Comparison of ENCODE assay signal across 11 mouse cellular contexts in the genomic region with DNA sequence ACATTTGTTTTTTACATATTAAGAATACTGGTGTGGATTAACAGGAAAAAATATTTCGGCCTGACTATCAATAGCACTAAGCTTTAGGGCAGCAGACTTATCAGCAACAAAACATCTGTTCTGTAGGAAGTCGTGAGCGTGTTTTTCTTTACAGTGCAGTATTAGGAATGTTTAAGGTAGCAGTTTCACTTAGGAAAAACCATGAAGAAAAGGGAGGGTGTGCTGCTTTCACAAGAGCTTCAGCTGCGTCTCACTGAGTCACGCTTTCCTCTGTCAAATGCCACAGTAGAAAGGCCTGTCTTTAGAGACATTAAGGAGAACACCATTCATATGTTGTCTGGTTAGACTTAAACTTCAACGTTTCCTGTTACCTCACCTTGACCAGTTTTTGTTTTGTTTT. TPM values are rescaled to one million over a fixed set of nuclear protein-coding genes. Genes with fewer than 3 reads are reported as not detected.
A peak's percentile ranks its signal among the peaks of the same experiment; 100 is the strongest.
DNase-seq lines count a peak whose midpoint lies in the region; ATAC-seq lines count a peak whose summit lies in the region.
"Had no signal": no experiment of that assay in that cellular context is flagged by ENCODE, and none has a peak within 500 bp of the region (broad histone marks: within the 10 kb centered on the region; RNA-seq: fewer than 3 reads in every experiment).

No protein-coding gene starts in this region.

- no peak overlapping the region for H3K4me3 ChIP-seq in embryonic facial prominence, embryonic 14.5 days (ENCODE audit: low read depth, low read length)
- no peak overlapping the region for H3K4me3 ChIP-seq in embryonic facial prominence, embryonic 10.5 days

- peaks cover 9% of the 10 kb centered on the region for H3K4me1 ChIP-seq in embryonic facial prominence, embryonic 14.5 days (ENCODE audit: control insufficient read depth, insufficient read depth, low read length)
- peaks cover 12% of the 10 kb centered on the region for H3K4me1 ChIP-seq in embryonic facial prominence, embryonic 10.5 days

- H3K9me3 ChIP-seq in embryonic facial prominence, embryonic 14.5 days (ENCODE audit: control insufficient read depth, low read length), result no peaks in the 10 kb centered on the region
- no peaks in the 10 kb centered on the region for H3K9me3 ChIP-seq in embryonic facial prominence, embryonic 10.5 days

- no peak overlapping the region for H3K9ac ChIP-seq in embryonic facial prominence, embryonic 14.5 days (ENCODE audit: low read depth, low read length)

- H3K27ac ChIP-seq in embryonic facial prominence, embryonic 14.5 days (replicated peaks; ENCODE audit: low read depth, low read length), result no peak overlapping the region
- no peak overlapping the region for H3K27ac ChIP-seq in embryonic facial prominence, embryonic 10.5 days (replicated peaks)

- DNase-seq in embryonic facial prominence, embryonic 14.5 days (ENCODE audit: low spot score), result peak; percentile 58
- no peak for DNase-seq in embryonic facial prominence, embryonic 10.5 days (ENCODE audit: low spot score)
- DNase-seq in spleen, adult 12 weeks (ENCODE audit: low spot score), result peak; percentile 35
- DNase-seq in spleen, adult 18-20 months, result no peak
- DNase-seq in liver, result peak; percentile 70
- no peak for DNase-seq in urinary bladder, postnatal 10 days (ENCODE audit: low spot score)
- DNase-seq in urinary bladder, adult 2 months (ENCODE audit: low spot score), result no peak
- no peak for DNase-seq in adrenal gland, adult 8-10 months
- DNase-seq: gastrocnemius, postnatal 10 days; layer of hippocampus, adult 9-11 months; midbrain, embryonic 14.5 days had no signal

- H3K36me3 ChIP-seq in embryonic facial prominence, embryonic 14.5 days (ENCODE audit: control insufficient read depth, insufficient read depth, low read length), result peaks cover 4% of the 10 kb centered on the region
- peaks cover 10% of the 10 kb centered on the region for H3K36me3 ChIP-seq in embryonic facial prominence, embryonic 10.5 days (replicated peaks)

- ATAC-seq in embryonic facial prominence, embryonic 14.5 days (ENCODE audit: low read depth), result no peak

- 55% methylated on average over 6 of the region's 6 CpGs for WGBS in embryonic facial prominence, embryonic 14.5 days
- WGBS in embryonic facial prominence, embryonic 10.5 days, result 79% methylated on average over 6 of the region's 6 CpGs

- no peaks in the 10 kb centered on the region for H3K27me3 ChIP-seq in embryonic facial prominence, embryonic 14.5 days (replicated peaks; ENCODE audit: control insufficient read depth, insufficient read depth, low read length)
- no peaks in the 10 kb centered on the region for H3K27me3 ChIP-seq in embryonic facial prominence, embryonic 10.5 days (replicated peaks; ENCODE audit: low read depth, poor library complexity, severe bottlenecking)

- no peak overlapping the region for H3K4me2 ChIP-seq in embryonic facial prominence, embryonic 14.5 days (ENCODE audit: low read depth, low read length)

RNA-seq across cellular contexts. Expression of gene Fcho2, which starts 5.1 kb away (rescaled TPM):
- 25.2 and 26.3 TPM in 2 replicates for polyA plus RNA-seq in embryonic facial prominence, embryonic 14.5 days (2014; fragmentation: Nextera tagmentation; extraction: Ambion mirVana)
- polyA plus RNA-seq in embryonic facial prominence, embryonic 10.5 days (2016; fragmentation: Nextera tagmentation; extraction: Ambion mirVana), result 33.8 and 35.7 TPM in 2 replicates
- polyA plus RNA-seq in urinary bladder, adult 2 months (2012; rRNA removed), result 34.3 and 37.3 TPM in 2 replicates
- total RNA-seq in adrenal gland, adult 8-10 months (2022), result 10 to 100 TPM; 42.2 to 78.3 (median 51.8) TPM

Comparison
In these comparisons a context has a peak if more than half of its experiments do, and no peak if none do; other contexts are left out.
1. DNase-seq: peak in embryonic facial prominence, embryonic 14.5 days (single experiment), spleen, adult 12 weeks (single experiment) and liver (single experiment); none in embryonic facial prominence, embryonic 10.5 days (single experiment), spleen, adult 18-20 months (0 of 2), urinary bladder, postnatal 10 days (single experiment), urinary bladder, adult 2 months (single experiment) and adrenal gland, adult 8-10 months (single experiment).